Comparison of ENCODE assay signal across 18 mouse cellular contexts in genomic region chr16:73404509-73404908, GRCm38 (mm10).
DNase-seq lines count a peak whose midpoint lies in the region; ATAC-seq and TF ChIP-seq lines count a peak whose summit lies in the region.
"Had no signal": no experiment of that assay in that cellular context is flagged by ENCODE, and none has a peak within 500 bp of the region (broad histone marks: within the 10 kb centered on the region; RNA-seq: fewer than 3 reads in every experiment).

No protein-coding gene starts in this region.

- H3K4me1 ChIP-seq in cerebellum, adult 2 months (ENCODE audit: control insufficient read depth, insufficient read depth, low read length) = no peaks in the 10 kb centered on the region
- H3K4me1 ChIP-seq: liver, embryonic 12.5 days had no signal

- 40% methylated on average over 3 of the region's 3 CpGs for whole genome bisulfite sequencing in cerebellum, adult 2 months

- TF ChIP-seq POLR2A in cerebellum, adult 2 months (IDR thresholded peaks at IDR 0.05; ENCODE audit: borderline replicate concordance, insufficient read depth, low read length) = no peak

- no peak overlapping the region for H3K4me3 ChIP-seq in cerebellum, adult 2 months (replicated peaks; ENCODE audit: insufficient read depth, low read depth, low read length)
- H3K4me3 ChIP-seq: erythroblast, embryonic 14.5 days; gastrocnemius, adult 2 months; hindbrain, embryonic 15.5 days; liver, embryonic 12.5 days had no signal

- DNase-seq in frontal cortex, postnatal 25 days (ENCODE audit: low spot score in 2 of 2) = no peak
- peak; percentile 21 to 28 for DNase-seq in right cerebral cortex, postnatal 10 days (ENCODE audit: low spot score in 2 of 2)
- no peak for DNase-seq in right cerebral cortex, postnatal 25 days
- peak; percentile 12 to 16 for DNase-seq in layer of hippocampus, postnatal 36 days
- peak; percentile 26 for DNase-seq in telencephalon, adult 2 months (ENCODE audit: low read depth, low spot score)
- DNase-seq in cerebellum, adult 2 months = no peak
- no peak for DNase-seq in heart, postnatal 36 days
- DNase-seq: cerebellum, adult 9-10 months; gastrocnemius, adult 2 months; heart, postnatal 10 days; kidney, postnatal 10 days had no signal

- no peak for TF ChIP-seq CTCF in cerebellum, adult 2 months (IDR thresholded peaks at IDR 0.05; ENCODE audit: borderline replicate concordance, insufficient read depth, low read depth, low read length)

- peak; percentile 80 for ATAC-seq in frontal cortex, adult (ENCODE audit: low TSS enrichment)
- ATAC-seq: intestine, postnatal 0 days; liver, embryonic 12.5 days; lung, postnatal 0 days; Patski had no signal

- no peak overlapping the region for H3K27ac ChIP-seq in cerebellum, adult 2 months (ENCODE audit: insufficient read depth, low read length)
- H3K27ac ChIP-seq: gastrocnemius, adult 2 months; hindbrain, embryonic 15.5 days; liver, embryonic 12.5 days had no signal

- intact Hi-C loops in heart, postnatal 36 days (cut with DNase I) = no loop called here

- H3K27me3 ChIP-seq in cerebellum, adult 2 months (ENCODE audit: control insufficient read depth, insufficient read depth, low read length) = no peaks in the 10 kb centered on the region
- H3K27me3 ChIP-seq: hindbrain, embryonic 15.5 days; liver, embryonic 12.5 days; Patski had no signal

Comparison
In these comparisons a context has a peak if more than half of its experiments do, and no peak if none do; other contexts are left out.
1. DNase-seq: peak in right cerebral cortex, postnatal 10 days (2 of 2), layer of hippocampus, postnatal 36 days (2 of 2) and telencephalon, adult 2 months (single experiment); none in frontal cortex, postnatal 25 days (0 of 2), right cerebral cortex, postnatal 25 days (single experiment), cerebellum, adult 2 months (0 of 2) and heart, postnatal 36 days (0 of 2).